Mouse (Mus musculus) midbrain, postnatal 0 days (tissue): ENCODE data around the gene Ptprz1. TPM values are rescaled to one million over a fixed set of nuclear protein-coding genes. Genes with fewer than 3 reads are reported as not detected.

ENCODE experiments used
- ATAC-seq: fragments of 200-750 bp; cut with Nextera tagmentation; 2 replicates; pipeline ENCODE4 v1.8.0; 2017; ENCODE audit warnings: moderate number of reproducible peaks, mild to moderate bottlenecking, moderate TSS enrichment, moderate library complexity; ENCODE audit not compliant: low FRiP score
- DNase-seq: peaks from one replicate; pipeline ENCODE4 v3.0.0-alpha.2; 2015; ENCODE audit warnings: low spot score
- H3K27ac ChIP-seq: fragments of 300-500 bp; sonication (generic); 2 replicates; pipeline ENCODE4 v1.5.1; 2014; ENCODE audit warnings: low read depth, mild to moderate bottlenecking, low read length, mixed read lengths
- H3K27me3 ChIP-seq: fragments of 300-500 bp; sonication (generic); 2 replicates; pipeline ENCODE4 v1.6.1; 2014; ENCODE audit warnings: low read length, control low read depth, mixed read lengths; ENCODE audit not compliant: insufficient read depth
- H3K36me3 ChIP-seq: fragments of 300-500 bp; sonication (generic); 2 replicates; pipeline ENCODE4 v1.6.1; 2014; ENCODE audit warnings: low read length, control low read depth, mixed read lengths; ENCODE audit not compliant: insufficient read depth
- H3K4me1 ChIP-seq: fragments of 300-500 bp; sonication (generic); 2 replicates; pipeline ENCODE4 v1.6.1; 2014; ENCODE audit warnings: mild to moderate bottlenecking, control low read depth, antibody characterized with exemption, low read length, mixed read lengths; ENCODE audit not compliant: insufficient read depth
- H3K4me2 ChIP-seq: fragments of 300-500 bp; sonication (generic); 2 replicates; pipeline ENCODE4 v1.6.1; 2014; ENCODE audit warnings: low read depth, mild to moderate bottlenecking, low read length, mixed read lengths; ENCODE audit not compliant: poor library complexity, severe bottlenecking
- H3K4me3 ChIP-seq: fragments of 300-500 bp; sonication (generic); 2 replicates; pipeline ENCODE4 v1.5.1; 2014; ENCODE audit warnings: low read depth, mild to moderate bottlenecking, low read length, moderate library complexity
- H3K9ac ChIP-seq: fragments of 300-500 bp; sonication (generic); replicated peaks from 2 replicates; pipeline ENCODE4 v1.6.1; 2014; ENCODE audit warnings: mild to moderate bottlenecking, low read length, moderate library complexity, mixed read lengths; ENCODE audit not compliant: poor library complexity, severe bottlenecking
- H3K9me3 ChIP-seq: fragments of 300-500 bp; sonication (generic); 2 replicates; pipeline ENCODE4 v1.6.1; 2016; ENCODE audit warnings: low read length, control low read depth
- CTCF ChIP-seq: IDR thresholded peaks from 2 replicates; pipeline ENCODE4 v1.5.1; 2016; ENCODE audit warnings: antibody characterized with exemption, mild to moderate bottlenecking
- whole genome bisulfite sequencing: fragments of 180-500 bp; shearing (Covaris S2); extraction: QIAGEN DNeasy Blood & Tissue Kit; methylation state at CpG from one replicate; pipeline ENCODE4 v1.1.7; 2014; 5-methylcytosine and 5-hydroxymethylcytosine counted together
- polyA plus RNA-seq: library from polyadenylated mRNA; unstranded; fragments of >200 nt; fragmentation: Nextera tagmentation; extraction: Ambion mirVana; gene quantifications from 2 replicates; pipeline ENCODE4 v1.2.1, GENCODE M21; 2015
- total RNA-seq: library from RNA; depleted of rRNA; stranded (reverse); fragments of >200 nt; gene quantifications from 2 replicates; pipeline ENCODE4 v1.2.3, GENCODE M21; 2014

The Ptprz1 gene
- total and polyA plus RNA-seq, 2 experiments from 2014 or later = 133 to 260 TPM

GRCm38 (mm10) chr6:22983769-22984519 lies 108.6 kb downstream of the Ptprz1 start:
- no peaks in the 10 kb centered on the region for H3K9me3 ChIP-seq
- DNase-seq = peak; percentile 85
- H3K4me2 ChIP-seq = peak overlapping the region; percentile 28
- no peak overlapping the region for H3K27ac ChIP-seq
- H3K9ac ChIP-seq = no peak overlapping the region
- peak; percentile 77 for TF ChIP-seq CTCF
- no peaks in the 10 kb centered on the region for H3K4me1 ChIP-seq
- H3K36me3 ChIP-seq = no peaks in the 10 kb centered on the region
- ATAC-seq = peak; percentile 70
- no peak overlapping the region for H3K4me3 ChIP-seq
- H3K27me3 ChIP-seq = no peaks in the 10 kb centered on the region
- 3% methylated on average over 9 of the region's 9 CpGs for WGBS

- WGBS = 7% methylated on average over 5 of the region's 5 CpGs
- ATAC-seq = peak; percentile 16; the same call in 1 of the 2 replicates
Measured at GRCm38 (mm10) chr6:22984520-22985154, 109.3 kb downstream of the Ptprz1 start.

GRCm38 (mm10) chr6:23003152-23003551 lies 127.8 kb downstream of the Ptprz1 start:
- ATAC-seq = no peak
- peak; percentile 68 for TF ChIP-seq CTCF
- DNase-seq = no peak
- Histone ChIP-seq H3K4me1 (no peaks in the 10 kb centered on the region), H3K27me3 (no peaks in the 10 kb centered on the region), H3K9me3 (no peaks in the 10 kb centered on the region), H3K27ac (no peak overlapping the region), H3K4me3 (no peak overlapping the region), H3K36me3 (peaks cover 10% of the 10 kb centered on the region), H3K9ac (no peak overlapping the region), H3K4me2 (no peak overlapping the region)
- 18% methylated on average over 3 of the region's 3 CpGs for WGBS

More at GRCm38 (mm10) chr6:22984520-22985154, 109.3 kb downstream of the Ptprz1 start:
- no peak overlapping the region for H3K9ac ChIP-seq
- TF ChIP-seq CTCF = no peak
- no peaks in the 10 kb centered on the region for H3K27me3 ChIP-seq
- DNase-seq = no peak
- H3K9me3 ChIP-seq = no peaks in the 10 kb centered on the region
- H3K4me3 ChIP-seq = no peak overlapping the region
- H3K4me1 ChIP-seq = no peaks in the 10 kb centered on the region
- H3K27ac ChIP-seq = no peak overlapping the region
- H3K36me3 ChIP-seq = no peaks in the 10 kb centered on the region
- peak overlapping the region; percentile 28 for H3K4me2 ChIP-seq

GRCm38 (mm10) chr6:23014988-23015613 lies 139.8 kb downstream of the Ptprz1 start:
- H3K9me3 ChIP-seq = no peaks in the 10 kb centered on the region
- no peak overlapping the region for H3K9ac ChIP-seq
- H3K27me3 ChIP-seq = no peaks in the 10 kb centered on the region
- 58% methylated on average over 4 of the region's 4 CpGs for WGBS
- no peak overlapping the region for H3K4me3 ChIP-seq
- no peaks in the 10 kb centered on the region for H3K4me1 ChIP-seq
- ATAC-seq = no peak
- no peak for DNase-seq
- H3K36me3 ChIP-seq = no peaks in the 10 kb centered on the region
- TF ChIP-seq CTCF = no peak
- no peak overlapping the region for H3K4me2 ChIP-seq
- no peak overlapping the region for H3K27ac ChIP-seq

GRCm38 (mm10) chr6:23028251-23028650 lies 152.9 kb downstream of the Ptprz1 start:
- H3K9ac ChIP-seq = no peak overlapping the region
- TF ChIP-seq CTCF = no peak
- no peaks in the 10 kb centered on the region for H3K4me1 ChIP-seq
- no peaks in the 10 kb centered on the region for H3K27me3 ChIP-seq
- DNase-seq = no peak
- H3K4me2 ChIP-seq = no peak overlapping the region
- H3K9me3 ChIP-seq = no peaks in the 10 kb centered on the region
- ATAC-seq = no peak
- no peak overlapping the region for H3K4me3 ChIP-seq
- 85% methylated on average over 1 of the region's 1 CpGs for WGBS
- no peak overlapping the region for H3K27ac ChIP-seq
- H3K36me3 ChIP-seq = peaks cover 5% of the 10 kb centered on the region; the same call in 1 of the 2 replicates

GRCm38 (mm10) chr6:23048836-23049235 lies 173.5 kb downstream of the Ptprz1 start:
- no peaks in the 10 kb centered on the region for H3K9me3 ChIP-seq
- H3K4me1 ChIP-seq = no peaks in the 10 kb centered on the region
- H3K36me3 ChIP-seq = peaks cover 12% of the 10 kb centered on the region
- no peak overlapping the region for H3K27ac ChIP-seq
- ATAC-seq (no peak), DNase-seq (no peak)
- no peaks in the 10 kb centered on the region for H3K27me3 ChIP-seq
- no peak overlapping the region for H3K4me3 ChIP-seq
- no peak overlapping the region for H3K4me2 ChIP-seq
- TF ChIP-seq CTCF = no peak
- WGBS = 91% methylated on average over 4 of the region's 4 CpGs
- no peak overlapping the region for H3K9ac ChIP-seq
